Mouse (Mus musculus) MEL (cell line): ENCODE data around the gene Slc2a4. TPM values are rescaled to one million over a fixed set of nuclear protein-coding genes. Genes with fewer than 3 reads are reported as not detected.
A peak's percentile ranks its signal among the peaks of the same experiment; 100 is the strongest.

Source experiments
- DNase-seq: peaks from one replicate; pipeline ENCODE4 v3.0.0; 2011; ENCODE audit warnings: low read depth, low spot score
- H3K27ac ChIP-seq: 2 replicates; pipeline ENCODE4 v1.5.1; 2012; ENCODE audit warnings: low read depth, mild to moderate bottlenecking, control low read depth, low read length, moderate library complexity; ENCODE audit not compliant: control insufficient read depth
- H3K27me3 ChIP-seq, 2 experiments: fragments of 150-350 bp in 1 of 2; sonication (generic) in 1 of 2; 2 replicates each; pipeline ENCODE4 v1.6.1; 2012; ENCODE audit warnings: low read length in 2 of 2, mild to moderate bottlenecking in 2 of 2, improper control_type of control experiment in 1 of 2, moderate library complexity in 1 of 2; ENCODE audit not compliant: insufficient read depth in 2 of 2, control insufficient read depth in 1 of 2
- H3K36me3 ChIP-seq, 2 experiments: 2 replicates each; pipeline ENCODE4 v1.6.1; 2012 to 2014; ENCODE audit warnings: low read length in 2 of 2, improper control_type of control experiment in 1 of 2, inconsistent platforms in 1 of 2, mild to moderate bottlenecking in 1 of 2; ENCODE audit not compliant: insufficient read depth in 2 of 2, control insufficient read depth in 1 of 2
- H3K4me1 ChIP-seq, 2 experiments: fragments of 150-350 bp in 1 of 2; sonication (generic) in 1 of 2; 2 replicates each; pipeline ENCODE4 v1.6.1; 2012; ENCODE audit warnings: low read length in 2 of 2, improper control_type of control experiment in 1 of 2, mild to moderate bottlenecking in 1 of 2; ENCODE audit not compliant: insufficient read depth in 2 of 2, control insufficient read depth in 1 of 2
- H3K4me3 ChIP-seq, 2 experiments: fragments of 150-350 bp in 1 of 2; sonication (generic) in 1 of 2; 2 replicates each; pipeline ENCODE4 v1.5.1; 2012; ENCODE audit warnings: low read depth in 2 of 2, low read length in 2 of 2, mild to moderate bottlenecking in 2 of 2, moderate library complexity in 2 of 2, control low read depth in 1 of 2, improper control_type of control experiment in 1 of 2; ENCODE audit not compliant: control insufficient read depth in 1 of 2, insufficient read depth in 1 of 2
- H3K79me2 ChIP-seq: 2 replicates; pipeline ENCODE4 v1.6.1; 2012; ENCODE audit warnings: mild to moderate bottlenecking, low read length, moderate library complexity; ENCODE audit not compliant: control insufficient read depth, poor library complexity, insufficient read depth
- H3K9ac ChIP-seq: 2 replicates; pipeline ENCODE4 v1.6.1; 2012; ENCODE audit warnings: low read depth, mild to moderate bottlenecking, control low read depth, low read length, moderate library complexity; ENCODE audit not compliant: control insufficient read depth, poor library complexity, severe bottlenecking
- H3K9me3 ChIP-seq: fragments of 150-350 bp; sonication (generic); replicated peaks from 2 replicates; pipeline ENCODE4 v1.6.1; 2012; ENCODE audit warnings: mild to moderate bottlenecking, low read length, improper control_type of control experiment, moderate library complexity; ENCODE audit not compliant: insufficient read depth
- CTCF ChIP-seq, 3 experiments: IDR thresholded peaks in 2 of 3; conservative IDR thresholded peaks in 1 of 3; 2 replicates each; pipeline ENCODE4 v1.5.1; 2011 to 2012; ENCODE audit warnings: low read length in 3 of 3, low read depth in 2 of 3, mild to moderate bottlenecking in 2 of 3, improper control_type of control experiment in 1 of 3, inconsistent platforms in 1 of 3, mixed read lengths in 1 of 3, moderate library complexity in 1 of 3; ENCODE audit not compliant: control insufficient read depth in 1 of 3, insufficient read depth in 1 of 3, poor library complexity in 1 of 3, severe bottlenecking in 1 of 3
- ELF1 ChIP-seq: IDR thresholded peaks from 2 replicates; pipeline ENCODE4 v1.6.1; 2014; ENCODE audit warnings: low read depth, mild to moderate bottlenecking, inconsistent platforms, low read length, improper control_type of control experiment, moderate library complexity
- GATA1 ChIP-seq: IDR thresholded peaks from 2 replicates; pipeline ENCODE4 v1.6.1; 2011; ENCODE audit warnings: low read depth, low read length, improper control_type of control experiment
- HCFC1 ChIP-seq: IDR thresholded peaks from 2 replicates; pipeline ENCODE4 v1.6.1; 2012; ENCODE audit warnings: low read depth, mild to moderate bottlenecking, inconsistent platforms, low read length, improper control_type of control experiment, moderate library complexity
- JUND ChIP-seq: IDR thresholded peaks from 2 replicates; pipeline ENCODE4 v1.6.1; 2011; ENCODE audit warnings: low read depth, mild to moderate bottlenecking, improper control_type of control experiment, low read length
- MAZ ChIP-seq: IDR thresholded peaks from 2 replicates; pipeline ENCODE4 v1.6.1; 2012; ENCODE audit warnings: low read depth, mild to moderate bottlenecking, inconsistent platforms, low read length, improper control_type of control experiment
- NRF1 ChIP-seq: IDR thresholded peaks from 2 replicates; pipeline ENCODE4 v1.6.1; 2014; ENCODE audit warnings: low read depth, mild to moderate bottlenecking, inconsistent platforms, low read length, improper control_type of control experiment, moderate library complexity; ENCODE audit not compliant: poor library complexity, insufficient read depth, severe bottlenecking
- RAD21 ChIP-seq: IDR thresholded peaks from 2 replicates; pipeline ENCODE4 v1.6.1; 2011; ENCODE audit warnings: mild to moderate bottlenecking, low read depth, low read length, improper control_type of control experiment
- RCOR1 ChIP-seq: IDR thresholded peaks from 2 replicates; pipeline ENCODE4 v1.6.1; 2012; ENCODE audit warnings: low read depth, mild to moderate bottlenecking, inconsistent platforms, low read length, improper control_type of control experiment
- SMC3 ChIP-seq: IDR thresholded peaks from 2 replicates; pipeline ENCODE4 v1.6.1; 2011; ENCODE audit warnings: low read depth, low read length, improper control_type of control experiment
- TBP ChIP-seq: IDR thresholded peaks from 2 replicates; pipeline ENCODE4 v1.8.0; 2011; ENCODE audit warnings: low read depth, low read length, improper control_type of control experiment
- ZNF384 ChIP-seq: IDR thresholded peaks from 2 replicates; pipeline ENCODE4 v1.6.1; 2012; ENCODE audit warnings: low read depth, mild to moderate bottlenecking, inconsistent platforms, low read length, improper control_type of control experiment
- polyA plus RNA-seq, 2 experiments: library from polyadenylated mRNA; stranded (reverse) in 1 of 2; unstranded in 1 of 2; fragments of >175 nt in 1 of 2; fragments of >200 nt in 1 of 2; gene quantifications; 2 replicates each; pipeline versions ENCODE4 v1.2.1 to v1.2.4; 2012; ENCODE audit warnings: low replicate concordance in 2 of 2, low read depth in 1 of 2; ENCODE audit not compliant: insufficient read length in 2 of 2, insufficient read depth in 1 of 2, missing spikeins in 1 of 2
- total RNA-seq: library from RNA; depleted of rRNA; stranded (reverse); fragments of 300-350 nt; gene quantifications from 2 replicates; pipeline ENCODE4 v1.2.3, GENCODE M21; 2012

The Slc2a4 gene
- total and polyA plus RNA-seq, 3 experiments, result 0.12 to 0.19 TPM; not detected in 1

DNA sequence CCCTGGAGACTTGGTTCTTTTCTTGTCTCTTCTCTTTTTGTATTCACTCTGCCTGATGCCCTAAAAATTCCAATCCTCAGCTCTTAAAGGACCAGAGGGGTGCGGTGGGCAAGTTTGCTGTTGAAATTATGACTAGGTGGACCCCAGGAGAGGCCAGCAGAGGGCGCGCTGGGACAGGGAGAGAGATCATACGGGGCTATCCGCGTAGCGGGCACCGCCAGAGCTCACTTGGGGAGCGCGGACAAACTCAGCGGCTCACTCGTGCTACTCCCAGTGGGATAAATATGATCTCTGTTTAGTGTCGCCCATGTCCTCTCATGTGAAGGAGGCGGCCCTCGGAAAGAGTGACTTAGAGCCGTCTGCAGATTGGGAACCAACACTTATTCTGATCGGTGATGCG lies 13.8 kb downstream of the Slc2a4 start (continued):
- TF ChIP-seq NRF1, result no peak; the same call in 1 of the 2 replicates
- no peak for TF ChIP-seq GATA1
- peak; percentile 87 for TF ChIP-seq SMC3
- TF ChIP-seq JUND, result no peak
- no peak for TF ChIP-seq TBP
- peak; percentile 88 for TF ChIP-seq MAZ
- TF ChIP-seq ZNF384, result peak; percentile 41; the same call in 1 of the 2 replicates

DNA sequence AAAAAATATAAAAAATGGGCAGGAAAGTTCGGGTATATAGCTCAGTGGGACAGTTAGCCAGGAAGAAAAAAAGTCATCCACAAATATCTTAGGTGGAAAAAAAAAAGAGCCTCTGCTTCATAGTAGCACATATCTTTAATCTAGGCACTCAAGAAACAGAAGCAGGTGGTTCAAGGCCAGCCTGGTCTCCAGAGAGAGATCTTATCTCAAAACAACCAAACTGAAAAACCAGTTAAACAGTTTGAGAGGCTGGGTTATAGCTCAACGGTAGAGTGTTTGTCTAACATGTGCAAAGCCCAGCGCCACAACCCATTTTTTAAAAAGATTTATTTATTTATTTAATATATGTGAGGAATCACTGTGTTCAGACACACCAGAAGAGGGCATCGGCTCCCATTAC lies 14.9 kb downstream of the Slc2a4 start:
- no peak overlapping the region for H3K4me3 ChIP-seq
- H3K79me2 ChIP-seq, result no peaks in the 10 kb centered on the region
- TF ChIP-seq RCOR1 (no peak), TBP (no peak), ELF1 (no peak), RAD21 (no peak)
- H3K36me3 ChIP-seq, result peaks cover 0 to 36% of the 10 kb centered on the region in 2 experiments; a peak in 2 of 4 replicates
- DNase-seq, result no peak
- no peaks in the 10 kb centered on the region; a peak in 1 of 4 replicates for H3K27me3 ChIP-seq
- H3K4me1 ChIP-seq, result peaks cover 9 to 37% of the 10 kb centered on the region in 2 experiments; a peak in 3 of 4 replicates
- H3K27ac ChIP-seq, result no peak overlapping the region
- H3K9ac ChIP-seq, result no peak overlapping the region
- H3K9me3 ChIP-seq, result no peaks in the 10 kb centered on the region

DNA sequence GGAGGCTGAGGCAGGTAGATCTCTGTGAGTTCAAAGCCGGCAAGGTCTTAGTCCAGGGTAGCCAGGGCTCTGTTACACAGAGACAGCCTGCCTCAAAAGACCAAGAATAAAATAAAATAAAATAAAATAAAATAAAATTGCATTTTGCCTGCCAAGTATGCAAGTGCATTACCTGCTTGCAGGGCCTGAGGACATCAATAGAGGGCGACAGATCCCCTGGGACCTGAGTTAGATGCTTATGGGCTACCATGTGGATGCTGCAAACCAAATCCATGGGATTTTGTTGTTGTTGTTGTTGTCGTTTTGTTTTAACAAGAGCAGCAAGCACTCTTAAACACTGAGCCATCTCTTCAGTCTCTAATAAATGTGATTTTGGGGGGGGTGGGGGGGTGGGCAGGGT lies 15.7 kb downstream of the Slc2a4 start:
- DNase-seq, result peak; percentile 59
- peak overlapping the region in 1 of 2 experiments; percentile 47; a peak in 2 of 4 replicates for H3K4me3 ChIP-seq
- H3K9me3 ChIP-seq, result no peaks in the 10 kb centered on the region

More for the DNA sequence above, 15.7 kb downstream of the Slc2a4 start:
- peaks cover 9 to 37% of the 10 kb centered on the region in 2 experiments; a peak in 3 of 4 replicates for H3K4me1 ChIP-seq
- H3K79me2 ChIP-seq, result no peaks in the 10 kb centered on the region
- no peak for TF ChIP-seq ELF1
- peak; percentile 39 to 66 (median 47) for TF ChIP-seq CTCF (IDR thresholded peaks at IDR 0.05 in 2 of 3, conservative IDR thresholded peaks at IDR 0.05 in 1 of 3; ENCODE audit: control insufficient read depth in 1 of 3, insufficient read depth in 1 of 3, low read depth in 2 of 3, low read length in 3 of 3, poor library complexity in 1 of 3, severe bottlenecking in 1 of 3)
- TF ChIP-seq NRF1, result no peak
- no peak for TF ChIP-seq ZNF384
- TF ChIP-seq HCFC1, result no peak
- peak; percentile 3; the same call in 1 of the 2 replicates for TF ChIP-seq RAD21
- H3K36me3 ChIP-seq, result peaks cover 0 to 36% of the 10 kb centered on the region in 2 experiments; a peak in 2 of 4 replicates
- peak overlapping the region; percentile 56 for H3K9ac ChIP-seq
- H3K27ac ChIP-seq, result peak overlapping the region; percentile 99
- no peaks in the 10 kb centered on the region for H3K27me3 ChIP-seq
